Mouse (Mus musculus) lung, embryonic 14.5 days (tissue): ENCODE results near the gene Polr2c. TPM values are rescaled to one million over a fixed set of nuclear protein-coding genes. Genes with fewer than 3 reads are reported as not detected.

Source experiments
- ATAC-seq: fragments of 200-750 bp; cut with Nextera tagmentation; 2 replicates; pipeline ENCODE4 v1.8.0; 2017; ENCODE audit warnings: mild to moderate bottlenecking, moderate TSS enrichment, moderate library complexity; ENCODE audit not compliant: insufficient read depth
- DNase-seq: peaks from one replicate; pipeline ENCODE4 v3.0.0-alpha.2; 2015
- H3K27ac ChIP-seq: fragments of 300-500 bp; sonication (generic); 2 replicates; pipeline ENCODE4 v1.5.1; 2014; ENCODE audit warnings: low read depth, mild to moderate bottlenecking, moderate library complexity
- H3K27me3 ChIP-seq: fragments of 300-500 bp; sonication (generic); 2 replicates; pipeline ENCODE4 v1.6.1; 2014; ENCODE audit warnings: low read length, control low read depth; ENCODE audit not compliant: insufficient read depth
- H3K36me3 ChIP-seq: fragments of 300-500 bp; sonication (generic); 2 replicates; pipeline ENCODE4 v1.6.1; 2014; ENCODE audit warnings: control low read depth; ENCODE audit not compliant: insufficient read depth
- H3K4me1 ChIP-seq: fragments of 300-500 bp; sonication (generic); 2 replicates; pipeline ENCODE4 v1.6.1; 2014; ENCODE audit warnings: antibody characterized with exemption, control low read depth; ENCODE audit not compliant: insufficient read depth
- H3K4me2 ChIP-seq: fragments of 300-500 bp; sonication (generic); 2 replicates; pipeline ENCODE4 v1.6.1; 2014; ENCODE audit warnings: mild to moderate bottlenecking
- H3K4me3 ChIP-seq: fragments of 300-500 bp; sonication (generic); 2 replicates; pipeline ENCODE4 v1.5.1; 2014; ENCODE audit warnings: low read depth, low read length
- H3K9ac ChIP-seq: fragments of 300-500 bp; sonication (generic); 2 replicates; pipeline ENCODE4 v1.6.1; 2014
- H3K9me3 ChIP-seq: fragments of 300-500 bp; sonication (generic); 2 replicates; pipeline ENCODE4 v1.6.1; 2016; ENCODE audit warnings: low read depth, low read length, control low read depth
- CTCF ChIP-seq: IDR thresholded peaks from 2 replicates; pipeline ENCODE4 v1.5.1; 2016; ENCODE audit warnings: antibody characterized with exemption, low read depth
- WGBS: fragments of 180-500 bp; shearing (Covaris S2); extraction: QIAGEN DNeasy Blood & Tissue Kit; methylation state at CpG from one replicate; pipeline ENCODE4 v1.1.7; 2014; 5-methylcytosine and 5-hydroxymethylcytosine counted together
- polyA plus RNA-seq: library from polyadenylated mRNA; unstranded; fragments of >200 nt; fragmentation: Nextera tagmentation; extraction: Ambion mirVana; gene quantifications from 2 replicates; pipeline ENCODE4 v1.2.1, GENCODE M21; 2014

The Polr2c gene
- polyA plus RNA-seq, 1 experiment from 2014 or later, result 169 TPM

- peak; percentile 91 for TF ChIP-seq CTCF
- H3K9me3 ChIP-seq, result no peaks in the 10 kb centered on the region
- peaks cover 30% of the 10 kb centered on the region for H3K4me1 ChIP-seq
- peak overlapping the region; percentile 87 for H3K4me3 ChIP-seq
- ATAC-seq (peak; percentile 96), DNase-seq (peak; percentile 97)
- WGBS, result under 1% methylated on average over 27 of the region's 27 CpGs
- H3K9ac ChIP-seq, result peak overlapping the region; percentile 92
- peaks cover 1% of the 10 kb centered on the region; the same call in 1 of the 2 replicates for H3K27me3 ChIP-seq
- H3K36me3 ChIP-seq, result peaks cover 8% of the 10 kb centered on the region
- H3K27ac ChIP-seq, result peak overlapping the region; percentile 86
- peak overlapping the region; percentile 80 for H3K4me2 ChIP-seq
Measured at GRCm38 (mm10) chr8:94917352-94917751, 60.1 kb downstream of the Polr2c start.

- peak; percentile 65 for ATAC-seq
- Histone ChIP-seq H3K9ac (peak within 1 kb of the TSS; percentile 92), H3K36me3 (peaks cover 2% of the 10 kb centered on the region; the same call in 1 of the 2 replicates), H3K4me1 (peaks cover 30% of the 10 kb centered on the region), H3K9me3 (no peaks in the 10 kb centered on the region), H3K27me3 (no peaks in the 10 kb centered on the region; the same call in 1 of the 2 replicates), H3K27ac (peak within 1 kb of the TSS; percentile 86), H3K4me2 (peak within 1 kb of the TSS; percentile 80), H3K4me3 (peak within 1 kb of the TSS; percentile 87)
- 1% methylated on average over 48 of the region's 51 CpGs for WGBS
- no peak for TF ChIP-seq CTCF
- DNase-seq, result peak; percentile 68
Measured at GRCm38 (mm10) chr8:94917851-94918495, 60.7 kb downstream of the Polr2c start, which contains the start of gene Ccdc102a. Gene Ccdc102a, minus strand, starts transcription at chr8:94918098.

GRCm38 (mm10) chr8:94919256-94919655 lies 62.0 kb downstream of the Polr2c start:
- Histone ChIP-seq H3K4me1 (peaks cover 23% of the 10 kb centered on the region), H3K27me3 (no peaks in the 10 kb centered on the region), H3K36me3 (no peaks in the 10 kb centered on the region), H3K4me2 (no peak overlapping the region), H3K4me3 (no peak overlapping the region), H3K27ac (no peak overlapping the region), H3K9ac (no peak overlapping the region), H3K9me3 (no peaks in the 10 kb centered on the region)
- ATAC-seq (no peak), DNase-seq (no peak)
- TF ChIP-seq CTCF, result no peak

- no peaks in the 10 kb centered on the region for H3K36me3 ChIP-seq
- DNase-seq, result no peak
- no peak overlapping the region for H3K4me3 ChIP-seq
- H3K27ac ChIP-seq, result no peak overlapping the region
- no peaks in the 10 kb centered on the region for H3K4me1 ChIP-seq
- ATAC-seq, result no peak
- no peak overlapping the region for H3K4me2 ChIP-seq
- no peak overlapping the region for H3K9ac ChIP-seq
- no peaks in the 10 kb centered on the region for H3K27me3 ChIP-seq
- no peaks in the 10 kb centered on the region for H3K9me3 ChIP-seq
- WGBS, result 49% methylated on average over 6 of the region's 6 CpGs
- TF ChIP-seq CTCF, result no peak
Measured at GRCm38 (mm10) chr8:94922176-94922575, 64.9 kb downstream of the Polr2c start.

- Histone ChIP-seq H3K4me2 (no peak overlapping the region), H3K27me3 (no peaks in the 10 kb centered on the region), H3K36me3 (no peaks in the 10 kb centered on the region), H3K4me3 (no peak overlapping the region), H3K27ac (no peak overlapping the region), H3K4me1 (no peaks in the 10 kb centered on the region), H3K9ac (no peak overlapping the region), H3K9me3 (no peaks in the 10 kb centered on the region)
- WGBS, result 19% methylated on average over 8 of the region's 8 CpGs
- no peak for TF ChIP-seq CTCF
- no peak for ATAC-seq
- peak; percentile 6 for DNase-seq
Measured at GRCm38 (mm10) chr8:94922602-94923001, 65.4 kb downstream of the Polr2c start.

Other genes with a start within 250 kb of the Polr2c start
- 68.8 and 78.7 TPM in 2 replicates for gene Arl2bp, start 190.8 kb upstream of the Polr2c start, polyA plus RNA-seq
- 4.2 and 4.4 TPM in 2 replicates for gene Pllp, start 161.2 kb upstream of the Polr2c start, polyA plus RNA-seq
- gene Ccl22, start 111.9 kb upstream of the Polr2c start, polyA plus RNA-seq, result not detected in 2 replicates
- gene Cx3cl1, start 85.4 kb upstream of the Polr2c start, polyA plus RNA-seq, result 7.3 and 8.0 TPM in 2 replicates
- gene Ccl17, start 47.0 kb upstream of the Polr2c start, polyA plus RNA-seq, result not detected in 2 replicates
- 58.3 and 61.0 TPM in 2 replicates for gene Coq9, start 19.1 kb upstream of the Polr2c start, polyA plus RNA-seq
- gene Ciapin1, start 19.1 kb upstream of the Polr2c start, polyA plus RNA-seq, result 96.0 and 105 TPM in 2 replicates
- gene Dok4, start 18.9 kb downstream of the Polr2c start, polyA plus RNA-seq, result 32.5 and 36.5 TPM in 2 replicates
- gene Ccdc102a, start 60.6 kb downstream of the Polr2c start, polyA plus RNA-seq, result 29.9 and 34.1 TPM in 2 replicates
- 0.18 and 0.21 TPM in 2 replicates for gene Adgrg5, start 66.2 kb downstream of the Polr2c start, polyA plus RNA-seq
- 33.8 and 45.3 TPM in 2 replicates for gene Adgrg1, start 117.3 kb downstream of the Polr2c start, polyA plus RNA-seq
- 4.0 and 4.7 TPM in 2 replicates for gene Adgrg3, start 160.2 kb downstream of the Polr2c start, polyA plus RNA-seq
- 0.07 TPM in 1 of 2 replicates, not detected in the other for gene Drc7, start 197.7 kb downstream of the Polr2c start, polyA plus RNA-seq
- 19.4 and 23.1 TPM in 2 replicates for gene Katnb1, start 223.7 kb downstream of the Polr2c start, polyA plus RNA-seq